Mouse (Mus musculus) olfactory bulb, adult 2 months (tissue): ENCODE measurements at regions not wholly inside any gene's neighbourhood (a gene's known extent, or its start where the extent isn't known, plus 50 kb on each side); places are given as distances from the start of the nearest gene placed in this dataset.
"Not testable (repeated sequence)": the region's sequence is repeated elsewhere in the genome, so short reads cannot be mapped to it uniquely, and the experiment has no call there.

ENCODE experiments used
- H3K27ac ChIP-seq: fragments of 200-500 bp; 2 replicates; pipeline ENCODE4 v1.5.1; 2012; ENCODE audit warnings: low read depth, low read length; ENCODE audit not compliant: insufficient read depth
- H3K4me1 ChIP-seq: fragments of 200-500 bp; 2 replicates; pipeline ENCODE4 v1.6.1; 2012; ENCODE audit warnings: low read length; ENCODE audit not compliant: control insufficient read depth, insufficient read depth
- H3K4me3 ChIP-seq: fragments of 200-500 bp; 2 replicates; pipeline ENCODE4 v1.5.1; 2012; ENCODE audit warnings: mild to moderate bottlenecking, low read depth, low read length, moderate library complexity; ENCODE audit not compliant: insufficient read depth
- CTCF ChIP-seq: fragments of 200-500 bp; IDR thresholded peaks from 2 replicates; pipeline ENCODE4 v1.5.1; 2012; ENCODE audit warnings: low read depth, mild to moderate bottlenecking, low read length, moderate library complexity; ENCODE audit not compliant: insufficient read depth
- POLR2A ChIP-seq: fragments of 200-500 bp; IDR thresholded peaks from 2 replicates; pipeline ENCODE4 v1.6.1; 2012; ENCODE audit warnings: mild to moderate bottlenecking, low read depth, low read length, moderate library complexity; ENCODE audit not compliant: insufficient read depth
- WGBS: fragments of 180-500 bp; shearing (Covaris S2); methylation state at CpG from one replicate; pipeline ENCODE4 v1.1.7; 2018; 5-methylcytosine and 5-hydroxymethylcytosine counted together

DNA sequence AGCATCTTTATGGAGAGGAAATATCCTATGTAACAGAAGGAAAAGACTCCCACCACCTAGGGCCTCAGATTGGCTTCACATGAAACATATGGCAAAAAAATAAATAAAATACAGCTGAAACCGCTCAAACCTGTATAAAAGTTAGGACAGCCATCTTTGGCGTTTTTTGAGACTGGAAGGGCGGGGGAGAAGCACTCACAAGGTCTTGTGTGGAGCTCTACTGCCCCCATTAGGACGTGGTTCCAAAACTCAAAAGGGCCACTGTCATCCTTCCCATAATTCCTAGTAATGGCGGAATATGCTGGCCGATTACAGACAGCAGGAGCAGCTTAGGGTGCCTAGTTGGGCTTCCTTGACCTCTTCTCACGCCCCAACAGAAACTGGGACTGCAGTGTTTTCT, 148.5 kb upstream of the Olfr1324 start:
- 74% methylated on average over 7 of the region's 7 CpGs for WGBS
- TF ChIP-seq CTCF = no peak
- TF ChIP-seq POLR2A = no peak
- Histone ChIP-seq H3K27ac (no peak overlapping the region), H3K4me1 (no peaks in the 10 kb centered on the region), H3K4me3 (no peak overlapping the region)

DNA sequence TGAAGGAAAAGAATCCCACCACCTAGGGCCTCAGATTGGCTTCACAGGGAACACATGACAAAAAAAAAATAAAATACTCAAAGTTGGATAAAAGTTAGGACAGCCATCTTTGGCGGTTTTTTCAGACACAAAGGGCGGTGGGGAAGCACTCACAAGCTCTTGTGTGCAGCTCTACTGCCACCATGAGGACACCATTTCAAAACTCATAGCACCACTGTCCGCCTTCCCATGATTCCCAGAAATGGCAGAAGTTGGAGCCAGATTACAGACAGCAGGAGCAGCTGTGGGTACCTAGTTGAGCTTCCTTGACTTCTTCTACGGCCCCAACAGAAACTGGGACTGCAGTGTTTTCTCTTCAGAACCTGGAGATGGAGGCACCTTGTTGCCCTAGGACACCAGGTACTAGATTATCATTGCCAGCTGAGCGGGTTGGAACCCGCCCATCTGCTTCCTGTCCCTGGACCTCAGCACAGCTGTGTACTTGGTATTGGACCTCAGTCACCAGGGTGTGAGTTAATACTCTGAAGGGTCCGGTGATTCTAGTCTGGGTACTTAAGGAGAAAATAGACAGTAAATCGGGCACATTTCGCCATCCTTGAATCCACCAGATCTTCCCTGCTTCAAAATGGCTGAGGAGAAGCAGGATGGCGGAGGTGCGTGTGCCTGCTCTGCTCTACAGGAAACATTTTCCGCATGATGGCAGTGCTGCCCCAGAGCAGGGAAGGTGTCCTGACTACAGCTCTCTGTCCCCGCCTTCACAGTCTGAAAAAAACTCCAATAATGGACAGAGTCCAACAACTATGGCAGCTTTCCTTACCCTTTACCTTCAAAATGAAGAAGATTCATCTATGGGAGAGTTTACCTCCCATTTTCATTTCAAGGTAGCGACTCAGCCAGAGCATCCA, 144.1 kb upstream of the Olfr1324 start:
- H3K27ac ChIP-seq, H3K4me1 ChIP-seq, H3K4me3 ChIP-seq: not testable (repeated sequence)
- 77% methylated on average over 13 of the region's 14 CpGs for WGBS

DNA sequence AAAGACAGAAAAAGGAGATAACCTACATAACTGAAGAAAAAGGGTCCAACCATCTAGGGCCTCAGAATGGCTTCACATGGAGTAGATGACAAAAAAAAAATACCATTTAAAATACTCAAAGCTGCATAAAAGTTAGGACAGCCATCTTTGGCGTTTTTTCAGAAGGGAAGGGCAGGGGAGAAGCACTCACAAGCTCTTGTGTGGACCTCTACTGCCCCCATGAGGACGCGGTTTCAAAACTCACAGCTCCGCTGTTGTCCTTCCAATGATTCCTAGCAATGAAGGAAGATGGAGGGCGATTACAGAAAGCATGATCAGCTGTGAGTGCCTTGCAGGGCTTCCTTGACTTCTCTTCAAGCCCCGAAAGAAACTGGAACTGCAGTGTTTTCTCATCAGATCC, 140.8 kb upstream of the Olfr1324 start:
- no peak overlapping the region for H3K4me3 ChIP-seq
- no peak overlapping the region for H3K27ac ChIP-seq
- 74% methylated on average over 6 of the region's 6 CpGs for WGBS
- no peaks in the 10 kb centered on the region for H3K4me1 ChIP-seq
- TF ChIP-seq CTCF (no peak), POLR2A (no peak)

DNA sequence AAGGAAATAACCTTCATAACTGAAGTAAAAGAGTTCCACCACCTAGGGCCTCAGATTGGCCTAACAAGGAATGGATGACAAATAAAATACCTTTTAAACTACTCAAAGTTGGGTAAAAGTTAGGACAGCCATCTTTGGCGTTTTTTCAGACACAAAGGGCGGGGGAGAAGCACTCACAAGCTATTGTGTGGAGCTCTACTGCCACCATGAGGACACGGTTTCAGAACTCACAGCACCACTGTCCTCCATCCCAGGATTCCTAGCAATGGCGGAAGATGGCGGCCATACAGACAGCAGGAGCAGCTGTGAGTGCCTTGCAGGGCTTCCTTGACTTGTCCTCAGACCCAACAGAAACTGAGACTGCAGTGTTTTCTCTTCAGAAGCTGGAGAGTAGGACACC, 138.0 kb upstream of the Olfr1324 start:
- 86% methylated on average over 5 of the region's 5 CpGs for WGBS
- Histone ChIP-seq H3K4me3 (no peak overlapping the region), H3K27ac (no peak overlapping the region), H3K4me1 (no peaks in the 10 kb centered on the region)
- no peak for TF ChIP-seq CTCF
- TF ChIP-seq POLR2A = no peak

DNA sequence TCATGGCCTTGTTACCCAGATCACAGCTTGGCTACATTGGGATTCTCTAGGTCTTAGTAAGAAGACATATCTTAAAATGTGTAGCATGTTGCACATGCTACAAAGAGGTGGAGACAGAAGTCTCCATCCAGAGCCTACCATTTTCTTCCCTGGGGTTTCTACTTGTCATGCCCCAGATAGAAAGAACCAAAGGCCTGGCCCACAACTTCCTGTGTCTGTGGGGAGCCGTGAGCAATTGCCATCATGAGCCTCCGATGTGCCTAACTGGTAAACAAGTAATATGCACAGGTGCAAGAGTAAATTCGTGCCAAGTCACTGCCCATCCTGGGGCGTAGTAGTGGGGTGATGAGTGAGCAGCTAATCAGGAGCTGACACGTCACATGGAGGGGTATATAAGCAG, 136.7 kb upstream of the Olfr1324 start:
- 81% methylated on average over 5 of the region's 5 CpGs for WGBS
- H3K4me1 ChIP-seq, H3K4me3 ChIP-seq, H3K27ac ChIP-seq: not testable (repeated sequence)

DNA sequence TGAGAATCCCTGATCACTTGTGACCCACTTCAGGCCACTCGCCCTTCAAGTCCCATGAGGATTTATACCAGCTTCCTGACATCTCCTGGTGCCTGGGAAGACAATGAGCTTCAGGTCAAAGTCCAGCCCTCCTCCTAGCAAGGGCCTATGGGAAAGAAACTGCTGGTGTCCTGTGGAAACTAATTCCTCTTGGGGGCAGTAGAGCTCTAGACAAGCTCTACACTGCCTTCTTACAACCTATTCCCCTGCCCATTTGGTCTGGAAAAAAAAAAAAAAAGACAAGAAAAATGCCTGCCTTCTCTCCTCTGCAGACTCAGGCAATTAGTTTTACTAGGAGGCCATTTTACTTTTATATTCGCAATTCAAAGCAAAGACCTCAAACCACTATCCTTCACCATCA, 132.6 kb upstream of the Olfr1324 start:
- Histone ChIP-seq H3K27ac (no peak overlapping the region), H3K4me3 (no peak overlapping the region), H3K4me1 (no peaks in the 10 kb centered on the region)
- TF ChIP-seq CTCF = no peak
- TF ChIP-seq POLR2A = no peak
- WGBS = 66% methylated on average over 2 of the region's 2 CpGs

DNA sequence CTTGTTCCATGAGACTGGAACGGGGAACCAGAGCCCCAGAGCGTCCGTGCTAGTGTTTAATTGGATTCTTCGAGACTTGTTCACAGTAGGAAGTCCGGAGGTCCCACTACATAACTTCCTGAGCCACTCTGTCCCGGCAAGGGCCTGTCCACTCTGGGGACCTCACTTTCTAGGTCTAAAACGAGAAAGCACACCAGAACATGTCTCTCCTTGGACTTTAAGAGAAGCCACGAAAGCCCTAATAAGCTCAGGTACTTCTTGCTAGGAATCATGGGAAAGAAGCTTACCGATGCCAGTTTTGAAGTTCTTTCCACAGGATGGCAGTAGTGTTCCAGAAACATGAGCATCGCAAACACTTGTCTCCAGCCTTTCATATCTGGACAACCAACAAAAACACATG, 122.0 kb upstream of the Olfr1324 start:
- TF ChIP-seq CTCF (no peak), POLR2A (no peak)
- H3K27ac ChIP-seq = no peak overlapping the region
- no peaks in the 10 kb centered on the region for H3K4me1 ChIP-seq
- WGBS = 59% methylated on average over 10 of the region's 10 CpGs
- no peak overlapping the region for H3K4me3 ChIP-seq

DNA sequence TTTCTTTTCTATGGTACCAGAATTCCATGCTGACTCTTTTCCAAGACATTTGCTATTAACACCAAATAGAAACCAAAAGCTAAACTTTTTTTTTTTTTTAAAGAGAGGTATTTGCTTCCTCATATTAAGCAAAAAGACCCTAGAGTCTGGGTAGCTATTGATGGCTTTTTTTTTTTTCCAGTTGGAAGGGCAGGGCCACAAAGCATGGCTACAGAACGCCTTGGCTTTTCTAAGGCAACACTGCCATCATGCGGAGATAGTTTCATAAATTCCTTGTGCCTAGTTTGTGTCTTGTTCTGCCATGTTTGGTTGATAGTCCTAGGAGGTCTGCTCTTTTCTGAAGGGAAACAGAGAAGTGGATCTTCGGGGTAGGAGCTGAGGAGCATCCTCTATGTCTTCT, 121.4 kb upstream of the Olfr1324 start:
- Histone ChIP-seq H3K4me1 (no peaks in the 10 kb centered on the region), H3K27ac (no peak overlapping the region), H3K4me3 (no peak overlapping the region)
- WGBS = 69% methylated on average over 3 of the region's 3 CpGs
- TF ChIP-seq POLR2A (no peak), CTCF (no peak)

DNA sequence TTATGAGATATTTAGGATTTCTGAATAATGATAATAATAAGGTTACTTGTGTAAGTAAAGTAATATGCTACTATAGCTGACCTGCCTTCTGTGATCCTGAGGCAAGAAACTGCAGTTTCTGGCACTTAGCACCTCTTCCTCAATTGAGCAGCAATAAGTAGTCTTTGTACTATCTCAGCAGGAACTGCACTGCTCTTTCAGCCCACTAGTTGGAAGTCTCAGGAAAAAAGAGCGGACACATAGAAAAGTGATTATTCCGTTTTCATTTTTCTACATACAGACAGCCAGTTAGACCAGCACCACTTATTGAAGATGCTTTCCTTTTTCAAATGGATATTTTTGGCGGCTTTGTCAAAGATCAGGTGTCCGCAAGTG, 109.5 kb upstream of the Olfr1324 start:
- H3K4me1 ChIP-seq, H3K27ac ChIP-seq: not testable (repeated sequence)
- 28% methylated on average over 4 of the region's 4 CpGs for WGBS
- H3K4me3 ChIP-seq = peak overlapping the region; percentile 61

DNA sequence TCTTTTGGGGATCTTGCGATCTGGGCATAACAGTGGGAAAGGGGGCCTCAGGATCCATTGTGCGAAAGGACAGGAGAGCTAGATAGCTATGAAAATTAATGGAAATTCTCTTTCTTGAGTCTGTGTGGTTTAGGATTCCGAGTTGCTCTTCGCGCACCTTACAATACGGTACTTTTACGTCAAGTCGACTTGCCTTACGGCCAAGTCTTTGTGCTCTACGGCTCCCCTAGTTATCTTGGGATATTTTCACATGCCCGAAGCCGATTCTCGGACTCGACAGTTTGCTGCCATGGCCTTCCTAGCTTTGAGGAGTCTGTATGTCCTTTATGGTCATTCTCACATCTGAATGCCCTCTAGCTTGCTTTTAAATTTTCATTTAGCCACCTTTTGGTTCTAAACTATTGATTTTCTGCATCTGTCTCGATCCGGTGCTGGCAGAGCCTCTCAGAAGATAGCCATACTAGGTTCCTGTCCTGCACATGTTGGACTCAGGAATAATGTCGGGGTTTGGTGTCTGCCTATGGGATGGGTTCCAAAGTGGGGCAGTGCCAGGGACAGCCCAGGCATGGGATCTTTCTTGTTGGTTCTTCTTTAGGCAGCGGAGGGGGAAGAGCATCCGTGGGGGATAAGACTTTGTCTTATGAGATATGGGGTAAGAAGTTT, 109.0 kb upstream of the Olfr1324 start:
- Histone ChIP-seq H3K4me1 (no peaks in the 10 kb centered on the region), H3K27ac (no peak overlapping the region), H3K4me3 (peak overlapping the region; percentile 61)
- WGBS = 41% methylated on average over 19 of the region's 19 CpGs
- TF ChIP-seq CTCF (no peak), POLR2A (no peak)
